Mouse (Mus musculus) gastrocnemius, adult 2 months (tissue): ENCODE results near the gene Gm47969. TPM values are rescaled to one million over a fixed set of nuclear protein-coding genes. Genes with fewer than 3 reads are reported as not detected.
"Not testable (repeated sequence)": the region's sequence is repeated elsewhere in the genome, so short reads cannot be mapped to it uniquely, and the experiment has no call there.

Experiments used
- DNase-seq: peaks from one replicate; pipeline ENCODE4 v3.0.0; 2022
- H3K27ac ChIP-seq: fragments of 200-600 bp; 2 replicates; pipeline ENCODE4 v1.8.1; 2022; ENCODE audit warnings: mild to moderate bottlenecking
- H3K4me3 ChIP-seq: fragments of 200-600 bp; 2 replicates; pipeline ENCODE4 v1.8.1; 2022; ENCODE audit warnings: mild to moderate bottlenecking, moderate library complexity
- CTCF ChIP-seq: fragments of 200-600 bp; IDR thresholded peaks from 2 replicates; pipeline ENCODE4 v1.8.1; 2022; ENCODE audit warnings: antibody characterized with exemption, mild to moderate bottlenecking, moderate library complexity
- intact Hi-C: fragments of 180-260 bp; cut with DNase I; formaldehyde crosslinking; loops from one replicate; pipeline ENCODE4 v1.15.1; 2025
- long read RNA-seq, 2 experiments: library from polyadenylated mRNA; stranded (forward); transcript quantifications; one replicate each; pipeline ENCODE4 v2.0.0; 2021
- total RNA-seq, 2 experiments: library from RNA; stranded (reverse); gene quantifications; 2 replicates each; pipeline ENCODE4 v1.2.3; 2021

Gene Gm47969
- not detected for total RNA-seq
- long read RNA-seq, experiment 1 = 0 reads
- long read RNA-seq, experiment 2 = 0 reads

GRCm38 (mm10) chr1:83044882-83045427 is at the start of gene Gm47969:
Gm47969 (plus strand) TSS chr1:83044932.
- H3K4me3 ChIP-seq = no peak within 1 kb of the TSS
- DNase-seq = no peak
- intact Hi-C loops = no loop called here
- no peak for TF ChIP-seq CTCF
- H3K27ac ChIP-seq = no peak within 1 kb of the TSS

DNA sequence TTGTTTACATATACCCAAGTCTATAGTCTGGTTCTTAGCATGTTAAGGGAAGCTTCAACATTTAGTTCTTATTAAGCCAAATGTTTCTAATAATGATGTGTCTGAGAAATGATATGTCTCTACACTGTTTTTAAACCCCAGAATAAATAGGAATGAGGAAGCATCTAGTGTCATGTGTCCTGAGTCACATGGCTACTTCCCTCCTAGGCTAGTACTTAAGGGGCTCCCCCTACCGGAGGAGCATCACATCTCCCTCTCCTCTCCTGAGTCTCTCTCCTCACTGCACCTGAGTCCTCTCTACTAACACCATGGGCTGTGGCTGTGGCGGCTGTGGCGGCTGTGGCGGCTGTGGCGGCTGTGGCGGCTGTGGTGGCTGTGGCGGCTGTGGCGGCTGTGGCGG is 44.4 kb upstream of the Gm47969 start, which contains the start of gene Gm47959:
TSS of gene Gm47959 (plus strand) at position 243 of the 400 bp plus-strand sequence.
- intact Hi-C loops, DNase-seq, H3K27ac ChIP-seq, H3K4me3 ChIP-seq: not testable (repeated sequence)

- DNase-seq = no peak
- intact Hi-C loops = no loop called here
- Histone ChIP-seq H3K4me3 (no peak overlapping the region), H3K27ac (no peak overlapping the region)
- no peak for TF ChIP-seq CTCF
Measured at GRCm38 (mm10) chr1:83006218-83007179, 38.2 kb upstream of the Gm47969 start.

DNA sequence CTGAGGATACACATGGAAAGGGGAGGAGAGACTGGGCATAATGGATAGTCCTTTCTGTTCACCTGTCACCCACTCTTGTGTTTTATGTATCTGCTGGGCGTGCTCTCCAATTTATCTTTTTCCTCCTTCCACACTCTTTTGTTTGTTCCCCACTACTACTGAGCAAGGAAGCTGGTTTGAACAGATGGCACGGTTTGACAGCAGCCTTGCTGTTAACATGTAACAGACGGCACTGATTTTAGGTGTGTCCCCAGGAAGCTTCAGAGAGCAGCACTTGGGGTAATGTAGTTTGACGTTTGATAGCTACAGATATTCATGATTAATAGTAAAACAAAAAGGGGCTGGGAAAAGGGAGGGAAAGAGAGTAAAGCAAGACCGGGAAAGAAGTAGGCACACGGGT is 37.3 kb upstream of the Gm47969 start:
- no peak for DNase-seq
- H3K4me3 ChIP-seq = no peak overlapping the region
- intact Hi-C loops = no loop called here
- no peak overlapping the region for H3K27ac ChIP-seq
- TF ChIP-seq CTCF = no peak

DNA sequence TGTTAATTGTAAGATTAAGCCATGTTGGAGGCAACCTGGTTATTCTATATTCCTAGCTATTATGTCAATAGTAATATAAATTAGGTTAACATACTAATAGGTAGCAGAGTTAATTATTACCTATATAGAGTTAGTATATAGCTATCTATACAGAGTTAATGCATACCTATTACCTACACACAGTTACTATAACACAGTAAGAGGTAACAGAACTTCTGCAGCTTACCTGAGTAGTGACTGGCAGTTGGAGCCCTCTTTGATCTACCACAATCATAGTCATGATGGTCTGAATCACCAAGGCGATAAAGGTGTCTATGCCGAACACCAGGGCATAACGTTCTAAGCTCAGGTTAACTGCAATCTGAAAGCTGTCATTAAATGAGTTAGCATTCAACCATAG is 30.3 kb upstream of the Gm47969 start:
- no peak for DNase-seq
- Histone ChIP-seq H3K4me3 (no peak overlapping the region), H3K27ac (no peak overlapping the region)
- TF ChIP-seq CTCF = no peak
- intact Hi-C loops = no loop called here

- intact Hi-C loops = no loop called here
- Histone ChIP-seq H3K4me3 (no peak overlapping the region), H3K27ac (no peak overlapping the region)
- no peak for DNase-seq
- TF ChIP-seq CTCF = no peak
Measured at GRCm38 (mm10) chr1:83015329-83015879, 29.3 kb upstream of the Gm47969 start.

DNA sequence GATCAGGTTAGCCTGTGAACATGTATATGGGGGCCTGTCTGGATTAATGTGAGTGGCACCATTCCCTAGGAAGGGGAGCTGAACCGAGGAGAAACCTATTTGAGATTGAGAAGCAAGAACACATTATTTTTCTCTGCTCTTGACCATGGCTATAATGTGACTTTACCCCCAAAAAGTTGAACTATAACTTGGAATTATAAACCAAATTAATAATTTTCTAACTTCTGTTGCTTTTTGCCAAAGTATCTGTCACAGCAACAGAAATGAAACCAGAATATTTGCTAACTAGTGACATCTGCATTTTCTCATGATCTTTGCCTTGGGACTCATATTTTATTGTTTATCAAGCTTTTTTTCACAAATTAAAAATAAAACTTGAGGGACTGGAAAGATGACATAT is 28.2 kb upstream of the Gm47969 start:
- H3K27ac ChIP-seq = no peak overlapping the region
- intact Hi-C loops = no loop called here

DNA sequence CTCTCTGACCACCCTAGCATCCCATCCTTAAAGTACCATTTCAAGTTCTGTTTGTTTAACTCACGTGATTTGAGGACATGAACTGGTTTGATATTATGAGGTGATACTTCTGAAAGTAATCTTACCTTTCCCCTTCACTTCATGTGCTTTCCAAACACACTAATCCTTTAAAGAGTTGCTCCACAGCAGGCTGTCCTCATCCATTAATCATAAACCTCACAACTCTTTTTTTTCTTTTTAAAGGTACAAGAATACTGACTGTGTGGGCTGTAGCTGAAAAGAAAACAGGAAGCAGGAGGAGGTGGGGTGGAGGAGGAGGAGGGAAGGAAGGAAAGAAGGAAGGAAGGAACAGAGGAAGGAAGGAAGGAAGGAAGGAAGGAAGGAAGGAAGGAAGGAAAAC is 12.8 kb upstream of the Gm47969 start:
- no peak for TF ChIP-seq CTCF
- Histone ChIP-seq H3K27ac (no peak overlapping the region), H3K4me3 (no peak overlapping the region)
- intact Hi-C loops = no loop called here
- DNase-seq = no peak

More for the DNA sequence above, 28.2 kb upstream of the Gm47969 start:
- no peak for DNase-seq
- no peak overlapping the region for H3K4me3 ChIP-seq
- no peak for TF ChIP-seq CTCF

DNA sequence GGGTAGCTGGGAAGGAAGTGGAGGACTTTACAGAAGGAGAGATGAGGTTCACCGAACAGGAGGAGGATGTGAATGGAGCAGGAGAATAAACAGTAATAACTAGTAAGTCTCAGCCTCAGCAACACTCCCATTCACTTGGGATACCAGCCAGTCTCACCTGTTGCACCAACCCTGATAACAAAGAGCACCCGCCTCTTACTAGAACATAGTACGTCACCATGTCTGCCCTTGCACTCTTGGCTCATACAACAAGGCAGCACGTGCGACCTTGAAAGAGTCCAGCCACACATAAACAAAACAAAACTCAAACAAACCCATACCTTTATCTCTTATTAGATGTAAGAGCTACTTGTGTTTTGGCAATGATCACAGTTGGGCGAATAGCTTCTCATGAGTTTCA is 12.2 kb upstream of the Gm47969 start:
- Histone ChIP-seq H3K27ac (no peak overlapping the region), H3K4me3 (no peak overlapping the region)
- DNase-seq = no peak
- TF ChIP-seq CTCF = no peak
- intact Hi-C loops = no loop called here

GRCm38 (mm10) chr1:83034509-83034908 is 10.2 kb upstream of the Gm47969 start:
- DNase-seq = no peak
- no peak for TF ChIP-seq CTCF
- intact Hi-C loops = no loop called here
- H3K27ac ChIP-seq = no peak overlapping the region
- H3K4me3 ChIP-seq = no peak overlapping the region

GRCm38 (mm10) chr1:83036892-83037667 is 7.7 kb upstream of the Gm47969 start:
- intact Hi-C loops = no loop called here
- Histone ChIP-seq H3K4me3 (peak overlapping the region; percentile 72; the same call in 1 of the 2 replicates), H3K27ac (no peak overlapping the region)
- no peak for DNase-seq
- TF ChIP-seq CTCF = no peak

GRCm38 (mm10) chr1:83038109-83038672 is 6.5 kb upstream of the Gm47969 start, which contains the start of gene Slc19a3:
Slc19a3 (minus strand) TSS chr1:83038448.
- DNase-seq = peak; percentile 31
- Histone ChIP-seq H3K27ac (peak within 1 kb of the TSS; percentile 43), H3K4me3 (peak within 1 kb of the TSS; percentile 72)
- no peak for TF ChIP-seq CTCF
- intact Hi-C loops = no loop called here
